Mouse (Mus musculus) neural tube, embryonic 14.5 days (tissue): Measurements from ENCODE around the gene Zfp346. TPM values are rescaled to one million over a fixed set of nuclear protein-coding genes. Genes with fewer than 3 reads are reported as not detected.
A peak's percentile ranks its signal among the peaks of the same experiment; 100 is the strongest.

Source experiments
- ATAC-seq: fragments of 200-750 bp; cut with Nextera tagmentation; 2 replicates; pipeline ENCODE4 v1.8.0; 2017; ENCODE audit warnings: low read depth, mild to moderate bottlenecking, moderate TSS enrichment, moderate library complexity
- H3K27ac ChIP-seq: fragments of 300-500 bp; sonication (generic); 2 replicates; pipeline ENCODE4 v1.5.1; 2014; ENCODE audit warnings: low read depth, mild to moderate bottlenecking, control low read depth, low read length, moderate library complexity, mixed read lengths
- H3K27me3 ChIP-seq: fragments of 300-500 bp; sonication (generic); 2 replicates; pipeline ENCODE4 v1.6.1; 2014; ENCODE audit warnings: low read length; ENCODE audit not compliant: control insufficient read depth, insufficient read depth
- H3K36me3 ChIP-seq: fragments of 300-500 bp; sonication (generic); 2 replicates; pipeline ENCODE4 v1.6.1; 2014; ENCODE audit warnings: low read length, mixed read lengths; ENCODE audit not compliant: control insufficient read depth, insufficient read depth
- H3K4me1 ChIP-seq: fragments of 300-500 bp; sonication (generic); 2 replicates; pipeline ENCODE4 v1.6.1; 2014; ENCODE audit warnings: low read length; ENCODE audit not compliant: control insufficient read depth, insufficient read depth
- H3K4me2 ChIP-seq: fragments of 300-500 bp; sonication (generic); 2 replicates; pipeline ENCODE4 v1.6.1; 2014; ENCODE audit warnings: mild to moderate bottlenecking, low read depth, low read length, control low read depth
- H3K4me3 ChIP-seq: fragments of 300-500 bp; sonication (generic); 2 replicates; pipeline ENCODE4 v1.5.1; 2014; ENCODE audit warnings: low read depth, low read length, control low read depth, mixed read lengths
- H3K9ac ChIP-seq: fragments of 300-500 bp; sonication (generic); replicated peaks from 2 replicates; pipeline ENCODE4 v1.6.1; 2014; ENCODE audit warnings: low read depth, mild to moderate bottlenecking, control low read depth, low read length, mixed read lengths
- H3K9me3 ChIP-seq: fragments of 300-500 bp; sonication (generic); 2 replicates; pipeline ENCODE4 v1.6.1; 2016; ENCODE audit warnings: low read length; ENCODE audit not compliant: control insufficient read depth
- WGBS: fragments of 180-500 bp; shearing (Covaris S2); extraction: QIAGEN DNeasy Blood & Tissue Kit; methylation state at CpG from one replicate; pipeline ENCODE4 v1.1.7; 2014; 5-methylcytosine and 5-hydroxymethylcytosine counted together
- polyA plus RNA-seq: library from polyadenylated mRNA; unstranded; fragments of >200 nt; fragmentation: Nextera tagmentation; extraction: Ambion mirVana; gene quantifications from 2 replicates; pipeline ENCODE4 v1.2.1, GENCODE M21; 2014

Zfp346 gene
- polyA plus RNA-seq, 1 experiment from 2014 or later: 34.5 TPM

DNA sequence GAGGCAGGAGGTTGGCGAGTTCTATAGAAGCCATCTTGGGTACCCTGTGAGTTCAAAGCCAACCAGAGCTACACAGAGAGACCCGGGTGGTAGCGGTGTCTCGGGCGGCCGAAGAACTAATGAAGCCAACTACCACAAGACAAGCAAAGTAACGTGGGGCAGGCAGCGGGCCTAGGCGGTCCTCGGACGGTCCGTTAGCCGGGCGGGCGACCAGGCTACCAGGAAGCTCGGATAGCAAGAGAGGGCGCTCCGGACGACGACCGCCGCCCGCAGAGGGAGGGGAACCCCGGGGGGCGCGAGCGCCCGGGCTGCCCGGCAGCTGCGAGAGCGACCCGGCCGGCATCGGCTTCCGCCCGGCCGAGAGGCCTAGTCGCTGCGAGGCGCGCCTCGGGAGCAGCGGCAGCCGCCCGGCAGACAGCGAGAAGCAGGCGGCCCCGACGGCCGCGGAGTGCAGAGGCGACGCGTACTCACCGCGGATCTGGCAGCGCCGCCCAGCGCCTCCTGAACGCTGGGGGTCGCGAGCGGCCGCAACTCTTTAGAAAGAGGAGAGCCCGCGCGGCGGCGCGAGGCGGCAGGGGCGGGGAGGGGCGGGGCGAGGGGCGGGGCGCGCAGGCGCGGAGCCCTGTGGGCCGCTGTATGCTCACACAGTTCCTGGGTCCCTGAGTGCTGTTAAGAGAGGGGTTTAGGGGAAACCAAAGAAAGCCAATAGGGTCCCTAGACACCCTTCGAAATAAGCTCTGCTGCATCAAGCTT lies 5.2 kb upstream of the Zfp346 start, which contains the start of gene Uimc1:
Gene Uimc1 (minus strand): TSS at position 575 of the 753 bp plus-strand sequence.
- Histone ChIP-seq H3K9ac (peak within 1 kb of the TSS; percentile 87), H3K4me1 (peaks cover 7% of the 10 kb centered on the region; the same call in 1 of the 2 replicates), H3K4me2 (peak within 1 kb of the TSS; percentile 67), H3K4me3 (peak within 1 kb of the TSS; percentile 70), H3K27me3 (no peaks in the 10 kb centered on the region), H3K36me3 (no peaks in the 10 kb centered on the region), H3K27ac (peak within 1 kb of the TSS; percentile 85), H3K9me3 (no peaks in the 10 kb centered on the region)
- WGBS: 1% methylated on average over 60 of the region's 81 CpGs
- peak; percentile 92 for ATAC-seq

DNA sequence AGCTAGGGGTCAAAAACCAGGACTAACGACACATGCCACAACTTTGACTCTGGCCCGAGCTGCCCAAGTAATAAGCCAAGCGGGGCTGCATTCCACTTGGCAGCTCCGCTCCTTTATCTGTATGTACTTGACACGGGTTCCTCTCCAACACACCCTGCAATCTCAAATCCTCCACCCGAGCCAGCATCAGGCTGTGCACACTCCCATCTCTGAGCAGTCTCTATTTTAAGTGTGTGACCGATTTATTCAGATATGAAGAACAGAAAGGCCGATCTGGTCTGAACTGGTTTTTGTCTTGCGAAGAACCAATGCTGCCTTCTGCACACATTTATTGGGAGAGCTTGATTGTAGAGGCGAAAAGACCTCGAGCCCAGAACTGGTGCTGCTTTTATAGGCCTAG lies 3.5 kb upstream of the Zfp346 start:
- H3K4me2 ChIP-seq: no peak overlapping the region
- 97% methylated on average over 11 of the region's 11 CpGs for WGBS

DNA sequence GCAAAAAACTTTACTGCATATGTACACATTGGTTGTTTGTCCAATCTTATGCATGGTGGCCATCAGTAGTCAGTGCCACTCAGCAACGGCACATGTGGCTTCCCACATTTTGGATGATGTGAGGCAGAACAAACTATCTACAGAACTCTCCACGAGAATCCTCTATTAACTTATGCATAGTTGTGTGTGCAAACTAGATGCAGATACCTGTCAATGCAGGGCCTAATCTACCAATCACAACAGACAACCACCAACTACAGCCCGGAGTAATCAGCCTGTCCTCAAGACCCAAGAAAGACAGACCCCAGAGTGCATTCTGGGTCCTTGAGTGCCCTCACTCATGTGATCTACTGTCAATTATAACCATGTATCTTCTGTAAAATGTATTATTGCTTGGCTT lies 2.7 kb upstream of the Zfp346 start:
- H3K4me3 ChIP-seq: no peak overlapping the region
- peaks cover 12% of the 10 kb centered on the region for H3K4me1 ChIP-seq
- H3K9me3 ChIP-seq: no peaks in the 10 kb centered on the region
- WGBS: 98% methylated on average over 3 of the region's 3 CpGs
- H3K4me2 ChIP-seq: no peak overlapping the region
- H3K36me3 ChIP-seq: no peaks in the 10 kb centered on the region
- H3K27me3 ChIP-seq: no peaks in the 10 kb centered on the region
- no peak for ATAC-seq
- no peak overlapping the region for H3K27ac ChIP-seq
- H3K9ac ChIP-seq: no peak overlapping the region

More for the DNA sequence above, 3.5 kb upstream of the Zfp346 start:
- Histone ChIP-seq H3K27me3 (no peaks in the 10 kb centered on the region), H3K27ac (no peak overlapping the region), H3K4me1 (peaks cover 12% of the 10 kb centered on the region), H3K4me3 (no peak overlapping the region), H3K36me3 (no peaks in the 10 kb centered on the region), H3K9me3 (no peaks in the 10 kb centered on the region), H3K9ac (no peak overlapping the region)
- ATAC-seq: no peak

DNA sequence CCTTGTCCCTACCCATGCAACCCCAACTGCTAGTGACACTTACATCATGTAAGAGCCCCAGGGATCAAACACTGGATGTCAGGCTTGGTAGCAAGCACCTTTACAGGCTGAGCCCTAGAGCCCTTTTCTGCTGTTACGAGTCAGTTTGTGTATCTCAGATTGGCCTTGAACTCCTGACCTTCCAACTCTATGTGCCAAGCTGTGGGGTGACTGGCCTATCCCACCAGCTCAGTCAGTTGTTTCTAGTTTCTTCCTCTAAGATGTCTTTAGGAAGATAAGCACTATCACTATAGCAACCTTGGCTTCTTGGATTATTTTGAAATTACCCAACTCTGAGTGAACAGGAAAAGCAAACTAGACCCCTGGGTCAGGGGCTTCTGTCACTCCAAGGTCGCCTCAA lies 1.8 kb upstream of the Zfp346 start:
- no peak overlapping the region for H3K27ac ChIP-seq
- WGBS: 78% methylated on average over 2 of the region's 2 CpGs
- H3K4me3 ChIP-seq: no peak overlapping the region
- H3K9ac ChIP-seq: no peak overlapping the region
- H3K27me3 ChIP-seq: no peaks in the 10 kb centered on the region
- H3K36me3 ChIP-seq: no peaks in the 10 kb centered on the region
- no peaks in the 10 kb centered on the region for H3K9me3 ChIP-seq
- no peak overlapping the region for H3K4me2 ChIP-seq
- peaks cover 12% of the 10 kb centered on the region for H3K4me1 ChIP-seq
- no peak for ATAC-seq

DNA sequence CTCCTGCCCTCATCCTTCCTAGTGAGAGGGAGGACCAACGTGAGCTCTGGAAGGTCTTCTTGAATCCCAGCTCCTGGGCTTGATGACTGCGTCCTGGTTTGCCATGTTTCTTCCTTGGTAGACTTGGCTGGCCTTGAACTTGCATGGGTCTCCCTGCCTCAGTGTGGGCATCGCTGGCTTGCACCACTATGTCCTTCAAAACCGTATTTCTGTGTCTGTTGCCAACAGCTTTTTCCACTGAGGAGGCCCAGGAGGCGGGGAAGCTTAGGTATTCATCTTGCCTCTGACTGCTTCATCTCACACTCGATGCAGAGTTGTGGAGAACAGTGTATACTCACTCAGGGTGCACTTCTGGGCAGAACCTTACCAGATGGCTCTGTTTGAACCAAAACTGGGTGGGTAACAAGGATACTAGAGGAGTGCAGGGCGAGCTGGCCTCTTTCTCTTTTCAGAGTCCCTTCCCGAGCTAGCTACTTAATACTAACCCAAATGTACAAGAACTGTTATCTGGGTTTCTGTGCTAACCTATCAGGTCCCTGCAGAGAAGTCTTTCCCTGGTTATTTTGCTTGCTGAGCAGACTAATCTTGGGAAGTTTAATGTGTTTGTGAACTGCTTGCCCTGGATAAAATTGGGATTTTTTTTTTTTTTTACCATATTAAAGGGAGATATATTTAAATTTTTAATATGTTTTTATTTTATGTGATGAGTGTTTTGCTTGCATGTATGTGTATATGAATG lies 1.0 kb downstream of the Zfp346 start:
- H3K4me1 ChIP-seq: peaks cover 5% of the 10 kb centered on the region
- peak overlapping the region; percentile 75 for H3K9ac ChIP-seq
- 20% methylated on average over 8 of the region's 8 CpGs for WGBS
- H3K36me3 ChIP-seq: no peaks in the 10 kb centered on the region
- peak overlapping the region; percentile 69; the same call in 1 of the 2 replicates for H3K27ac ChIP-seq
- H3K27me3 ChIP-seq: no peaks in the 10 kb centered on the region
- H3K9me3 ChIP-seq: no peaks in the 10 kb centered on the region
- ATAC-seq: no peak
- H3K4me3 ChIP-seq: peak overlapping the region; percentile 89
- peak overlapping the region; percentile 81 for H3K4me2 ChIP-seq

DNA sequence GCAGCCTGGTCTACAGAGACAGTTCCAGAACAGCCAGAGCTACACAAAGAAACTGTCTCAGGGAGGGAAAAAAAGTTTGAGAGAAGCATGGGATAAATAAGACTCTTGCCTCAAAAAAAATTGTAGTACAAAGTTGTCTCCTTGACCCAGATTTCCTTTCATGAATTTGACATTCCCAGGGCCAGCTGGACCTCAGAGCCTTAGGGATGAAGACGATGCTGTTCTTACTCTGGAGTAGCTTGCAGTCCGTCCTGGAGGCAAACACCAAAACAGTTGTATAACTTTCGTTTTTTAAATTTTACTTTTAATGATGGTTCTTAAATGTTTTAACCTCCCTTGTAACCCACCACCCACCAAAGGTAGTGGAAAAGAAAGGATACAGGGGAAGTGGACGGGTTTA lies 2.0 kb downstream of the Zfp346 start:
- Histone ChIP-seq H3K27ac (no peak overlapping the region), H3K36me3 (no peaks in the 10 kb centered on the region), H3K4me2 (no peak overlapping the region), H3K27me3 (no peaks in the 10 kb centered on the region), H3K4me1 (peaks cover 5% of the 10 kb centered on the region), H3K9ac (no peak overlapping the region), H3K9me3 (no peaks in the 10 kb centered on the region), H3K4me3 (no peak overlapping the region)
- no peak for ATAC-seq
- 96% methylated on average over 4 of the region's 4 CpGs for WGBS

DNA sequence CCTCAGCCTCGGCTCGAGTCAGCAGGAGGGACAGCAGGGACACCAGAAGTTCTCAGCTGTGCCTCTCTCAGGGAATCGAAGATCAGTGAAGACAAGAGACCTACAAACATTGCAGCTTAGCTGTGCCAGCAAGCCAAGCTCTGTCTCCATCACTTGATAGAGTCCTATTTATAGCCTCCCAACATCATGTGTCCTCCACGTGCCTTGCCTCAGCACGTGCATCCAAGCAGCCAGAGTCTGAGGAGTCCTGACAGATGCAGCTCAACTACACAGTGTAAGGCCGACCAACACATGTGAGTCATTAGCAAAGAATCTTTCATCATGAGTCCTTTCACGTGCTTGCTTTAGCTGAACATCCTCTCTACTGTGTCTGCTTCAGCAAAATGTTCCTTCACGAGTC lies 2.6 kb downstream of the Zfp346 start:
- Histone ChIP-seq H3K9ac (no peak overlapping the region), H3K4me2 (no peak overlapping the region), H3K36me3 (no peaks in the 10 kb centered on the region), H3K27ac (no peak overlapping the region), H3K4me3 (no peak overlapping the region), H3K4me1 (peaks cover 5% of the 10 kb centered on the region), H3K9me3 (no peaks in the 10 kb centered on the region), H3K27me3 (no peaks in the 10 kb centered on the region)
- ATAC-seq: no peak
- WGBS: 97% methylated on average over 8 of the region's 8 CpGs

DNA sequence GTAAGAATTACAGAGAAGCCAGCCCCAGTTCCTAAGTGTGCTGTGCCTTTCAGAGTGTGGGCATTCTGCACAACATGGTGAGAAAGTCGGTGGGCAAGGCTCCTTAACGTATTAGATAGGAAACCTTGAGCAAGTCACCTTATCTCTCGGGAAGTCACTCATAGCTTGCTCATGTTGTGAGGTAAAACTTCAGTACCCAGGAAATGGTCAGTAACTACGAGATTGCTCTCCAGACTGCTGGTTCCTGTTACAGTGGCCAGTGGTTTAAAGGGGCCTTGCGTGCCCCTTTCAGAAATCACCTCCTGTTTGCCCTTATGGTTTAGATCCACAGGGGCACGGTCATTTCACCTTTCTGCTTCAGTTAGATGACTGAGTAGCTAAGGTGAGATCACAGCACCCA lies 9.3 kb downstream of the Zfp346 start:
- Histone ChIP-seq H3K36me3 (peaks cover 17% of the 10 kb centered on the region), H3K27ac (no peak overlapping the region), H3K9me3 (no peaks in the 10 kb centered on the region), H3K4me2 (no peak overlapping the region), H3K4me1 (no peaks in the 10 kb centered on the region), H3K27me3 (no peaks in the 10 kb centered on the region), H3K9ac (no peak overlapping the region), H3K4me3 (no peak overlapping the region)
- WGBS: 90% methylated on average over 6 of the region's 6 CpGs
- ATAC-seq: no peak

DNA sequence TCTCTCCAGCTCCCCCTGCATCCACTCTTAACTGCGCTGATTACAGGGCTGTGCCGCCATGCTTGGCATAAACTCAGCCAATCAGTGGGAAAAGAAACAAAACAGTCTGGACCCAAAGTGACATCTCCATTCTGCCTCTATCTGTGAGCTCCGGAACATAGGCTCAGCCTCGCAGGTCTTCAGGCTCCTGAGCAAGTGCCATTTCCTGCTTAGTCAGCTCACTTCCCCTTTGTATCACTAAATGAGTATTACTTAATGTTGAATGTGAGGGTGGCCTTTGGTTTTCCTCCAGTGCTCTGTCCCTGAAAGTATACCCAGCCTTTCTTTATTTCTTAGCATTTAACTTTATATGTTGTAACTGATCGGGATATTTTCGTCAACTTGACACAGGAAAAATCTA lies 19.8 kb downstream of the Zfp346 start:
- H3K4me3 ChIP-seq: no peak overlapping the region
- H3K27ac ChIP-seq: no peak overlapping the region
- ATAC-seq: no peak
- no peaks in the 10 kb centered on the region for H3K4me1 ChIP-seq
- H3K4me2 ChIP-seq: no peak overlapping the region
- WGBS: 93% methylated on average over 6 of the region's 6 CpGs
- H3K27me3 ChIP-seq: no peaks in the 10 kb centered on the region
- no peaks in the 10 kb centered on the region for H3K9me3 ChIP-seq
- no peak overlapping the region for H3K9ac ChIP-seq
- peaks cover 21% of the 10 kb centered on the region for H3K36me3 ChIP-seq
